In genomic region chr2:49405954-49406353, GRCm38 (mm10) we compare ENCODE assay signal across 27 mouse cellular contexts. TPM values are rescaled to one million over a fixed set of nuclear protein-coding genes. Genes with fewer than 3 reads are reported as not detected.
DNase-seq lines count a peak whose midpoint lies in the region; ATAC-seq lines count a peak whose summit lies in the region.
"Had no signal": no experiment of that assay in that cellular context is flagged by ENCODE, and none has a peak within 500 bp of the region (broad histone marks: within the 10 kb centered on the region; RNA-seq: fewer than 3 reads in every experiment).

No protein-coding gene starts in this region.

- no peaks in the 10 kb centered on the region for H3K9me3 ChIP-seq in hindbrain, embryonic 11.5 days (ENCODE audit: control insufficient read depth, low read length)
- H3K9me3 ChIP-seq in hindbrain, embryonic 16.5 days (ENCODE audit: control insufficient read depth, low read length), result no peaks in the 10 kb centered on the region
- H3K9me3 ChIP-seq in midbrain, embryonic 14.5 days (ENCODE audit: control insufficient read depth, low read length), result no peaks in the 10 kb centered on the region
- H3K9me3 ChIP-seq in midbrain, embryonic 15.5 days, result no peaks in the 10 kb centered on the region
- H3K9me3 ChIP-seq: forebrain, embryonic 10.5 days; forebrain, embryonic 13.5 days; G1E; heart, embryonic 10.5 days; heart, embryonic 13.5 days had no signal

- no peak overlapping the region for H3K4me3 ChIP-seq in hindbrain, embryonic 11.5 days (ENCODE audit: low read depth, low read length)
- H3K4me3 ChIP-seq in hindbrain, embryonic 16.5 days (ENCODE audit: low read length), result no peak overlapping the region
- H3K4me3 ChIP-seq in midbrain, embryonic 14.5 days (replicated peaks; ENCODE audit: low read depth, low read length), result no peak overlapping the region
- no peak overlapping the region for H3K4me3 ChIP-seq in midbrain, embryonic 15.5 days
- H3K4me3 ChIP-seq: forebrain, embryonic 10.5 days; forebrain, embryonic 13.5 days; heart, adult 2 months; heart, embryonic 10.5 days; heart, embryonic 13.5 days had no signal

- H3K9ac ChIP-seq in hindbrain, embryonic 11.5 days (ENCODE audit: low read depth, low read length), result no peak overlapping the region
- H3K9ac ChIP-seq in hindbrain, embryonic 16.5 days (ENCODE audit: low read depth, low read length), result no peak overlapping the region
- no peak overlapping the region for H3K9ac ChIP-seq in midbrain, embryonic 14.5 days (replicated peaks; ENCODE audit: low read length)
- no peak overlapping the region for H3K9ac ChIP-seq in midbrain, embryonic 15.5 days
- H3K9ac ChIP-seq: forebrain, embryonic 13.5 days; heart, embryonic 13.5 days had no signal

- no peaks in the 10 kb centered on the region for H3K27me3 ChIP-seq in hindbrain, embryonic 11.5 days (ENCODE audit: control insufficient read depth, insufficient read depth, low read length)
- no peaks in the 10 kb centered on the region for H3K27me3 ChIP-seq in hindbrain, embryonic 16.5 days (replicated peaks; ENCODE audit: control insufficient read depth, insufficient read depth, low read length)
- no peaks in the 10 kb centered on the region for H3K27me3 ChIP-seq in midbrain, embryonic 14.5 days (ENCODE audit: control insufficient read depth, insufficient read depth, low read length)
- no peaks in the 10 kb centered on the region for H3K27me3 ChIP-seq in midbrain, embryonic 15.5 days (replicated peaks)
- H3K27me3 ChIP-seq: CH12.LX; forebrain, embryonic 13.5 days; heart, embryonic 13.5 days had no signal

- H3K4me1 ChIP-seq in hindbrain, embryonic 11.5 days (replicated peaks; ENCODE audit: control insufficient read depth, insufficient read depth, low read length), result no peaks in the 10 kb centered on the region
- no peaks in the 10 kb centered on the region for H3K4me1 ChIP-seq in hindbrain, embryonic 16.5 days (ENCODE audit: control insufficient read depth, insufficient read depth, low read depth, low read length)
- H3K4me1 ChIP-seq in midbrain, embryonic 14.5 days (ENCODE audit: control insufficient read depth, insufficient read depth, low read length), result no peaks in the 10 kb centered on the region
- H3K4me1 ChIP-seq in midbrain, embryonic 15.5 days, result no peaks in the 10 kb centered on the region
- H3K4me1 ChIP-seq: forebrain, embryonic 13.5 days; heart, embryonic 10.5 days; heart, embryonic 13.5 days had no signal

- no peak overlapping the region for H3K4me2 ChIP-seq in hindbrain, embryonic 11.5 days (replicated peaks; ENCODE audit: low read depth, low read length)
- no peak overlapping the region for H3K4me2 ChIP-seq in hindbrain, embryonic 16.5 days (ENCODE audit: low read length)
- H3K4me2 ChIP-seq in midbrain, embryonic 14.5 days (ENCODE audit: low read length), result no peak overlapping the region
- H3K4me2 ChIP-seq in midbrain, embryonic 15.5 days, result no peak overlapping the region
- H3K4me2 ChIP-seq: forebrain, embryonic 13.5 days; heart, embryonic 13.5 days had no signal

- H3K36me3 ChIP-seq in hindbrain, embryonic 11.5 days (ENCODE audit: control insufficient read depth, insufficient read depth, low read length), result no peaks in the 10 kb centered on the region
- H3K36me3 ChIP-seq in hindbrain, embryonic 16.5 days (ENCODE audit: control insufficient read depth, insufficient read depth, low read length), result no peaks in the 10 kb centered on the region
- H3K36me3 ChIP-seq in midbrain, embryonic 14.5 days (ENCODE audit: control insufficient read depth, insufficient read depth, low read length), result no peaks in the 10 kb centered on the region
- H3K36me3 ChIP-seq in midbrain, embryonic 15.5 days (replicated peaks), result no peaks in the 10 kb centered on the region
- H3K36me3 ChIP-seq: forebrain, embryonic 10.5 days; G1E; heart, embryonic 10.5 days; heart, embryonic 13.5 days had no signal

- 28% methylated on average over 2 of the region's 2 CpGs for WGBS in hindbrain, embryonic 11.5 days
- WGBS in hindbrain, embryonic 16.5 days, result 28% methylated on average over 2 of the region's 2 CpGs
- 58% methylated on average over 2 of the region's 2 CpGs for WGBS in midbrain, embryonic 14.5 days
- WGBS in midbrain, embryonic 15.5 days, result 46% methylated on average over 2 of the region's 2 CpGs

- no peak overlapping the region for H3K27ac ChIP-seq in hindbrain, embryonic 11.5 days (ENCODE audit: low read depth, low read length)
- H3K27ac ChIP-seq in hindbrain, embryonic 16.5 days (ENCODE audit: low read depth, low read length), result no peak overlapping the region
- no peak overlapping the region for H3K27ac ChIP-seq in midbrain, embryonic 14.5 days (replicated peaks; ENCODE audit: low read depth, low read length)
- no peak overlapping the region for H3K27ac ChIP-seq in midbrain, embryonic 15.5 days
- H3K27ac ChIP-seq: forebrain, embryonic 10.5 days; forebrain, embryonic 13.5 days; heart, adult 2 months; heart, embryonic 10.5 days; heart, embryonic 13.5 days had no signal

- no peak for DNase-seq in hindbrain, embryonic 11.5 days (ENCODE audit: low spot score)
- DNase-seq in midbrain, embryonic 14.5 days, result peak; percentile 14
- DNase-seq in brain, adult 2 months (ENCODE audit: low read depth, low spot score), result peak; percentile 19
- DNase-seq in layer of hippocampus, postnatal 36 days, result no peak
- no peak for DNase-seq in thymus, postnatal 4 days
- DNase-seq: adrenal gland, adult 2 months; adrenal gland, postnatal 14 days; B cell, adult 2 months; cerebellum, adult 11 months; cerebellum, adult 2 months; cerebellum, adult 9-11 months; cerebellum, postnatal 25 days; gastrocnemius, postnatal 10 days; gastrocnemius, postnatal 36 days; heart, adult 2 months; heart, postnatal 14 days; heart, postnatal 4 days had no signal

- peak; percentile 43; the same call in 1 of the 2 replicates for ATAC-seq in hindbrain, embryonic 11.5 days (ENCODE audit: low FRiP score)
- no peak for ATAC-seq in hindbrain, embryonic 16.5 days
- no peak for ATAC-seq in midbrain, embryonic 14.5 days (ENCODE audit: low FRiP score, low TSS enrichment)
- no peak for ATAC-seq in midbrain, embryonic 15.5 days (replicated peaks)
- ATAC-seq: forebrain, embryonic 13.5 days; forebrain, embryonic 16.5 days; intestine, postnatal 0 days had no signal

RNA-seq across cellular contexts. Expression of gene Epc2, which starts 45.3 kb away (rescaled TPM):
- polyA plus RNA-seq in hindbrain, embryonic 11.5 days (2014; fragmentation: Nextera tagmentation; extraction: Ambion mirVana), result 16.6 and 17.0 TPM in 2 replicates
- 8.6 and 9.0 TPM in 2 replicates for polyA plus RNA-seq in hindbrain, embryonic 16.5 days (2015; fragmentation: Nextera tagmentation; extraction: Ambion mirVana)
- 18.4 and 25.2 TPM in 2 replicates for polyA plus RNA-seq in midbrain, embryonic 14.5 days (2014; fragmentation: Nextera tagmentation; extraction: Ambion mirVana)
- polyA plus RNA-seq in midbrain, embryonic 15.5 days (2015; fragmentation: Nextera tagmentation; extraction: Ambion mirVana), result 11.1 and 12.6 TPM in 2 replicates
- total RNA-seq in layer of hippocampus, postnatal 36 days (2021), result 10 to 100 TPM; 51.8 to 53.9 TPM

Comparison
In these comparisons a context has a peak if more than half of its experiments do, and no peak if none do; other contexts are left out.
1. DNase-seq: peak in midbrain, embryonic 14.5 days (single experiment) and brain, adult 2 months (single experiment); none in hindbrain, embryonic 11.5 days (single experiment), layer of hippocampus, postnatal 36 days (0 of 2) and thymus, postnatal 4 days (single experiment).